28 mouse cellular contexts compared by ENCODE assay signal in genomic region chr7:28395425-28395824, GRCm38 (mm10).
"Had no signal": no experiment of that assay in that cellular context is flagged by ENCODE, and none has a peak within 500 bp of the region (broad histone marks: within the 10 kb centered on the region; RNA-seq: fewer than 3 reads in every experiment).

No protein-coding gene starts in this region.

- H3K27me3 ChIP-seq: embryonic facial prominence, embryonic 12.5 days; embryonic facial prominence, embryonic 13.5 days; embryonic facial prominence, embryonic 15.5 days; forebrain, embryonic 12.5 days; forebrain, embryonic 13.5 days; forebrain, embryonic 15.5 days had no signal

- H3K4me3 ChIP-seq: embryonic facial prominence, embryonic 12.5 days; embryonic facial prominence, embryonic 13.5 days; embryonic facial prominence, embryonic 15.5 days; erythroblast, embryonic 14.5 days; forebrain, embryonic 10.5 days; forebrain, embryonic 12.5 days; forebrain, embryonic 13.5 days; forebrain, embryonic 15.5 days; gastrocnemius, adult 2 months; heart, adult 2 months had no signal

- H3K4me2 ChIP-seq: embryonic facial prominence, embryonic 12.5 days; embryonic facial prominence, embryonic 13.5 days; embryonic facial prominence, embryonic 15.5 days; forebrain, embryonic 12.5 days; forebrain, embryonic 13.5 days; forebrain, embryonic 15.5 days had no signal

- DNase-seq: cerebellum, adult 2 months; cerebellum, adult 8-10 months; cerebellum, adult 9-10 months; cerebellum, adult 9-11 months; cerebellum, postnatal 10 days; cerebellum, postnatal 14 days; cerebellum, postnatal 25 days; cerebellum, postnatal 36 days; embryo, embryonic 11 days; forebrain, postnatal 0 days; gastrocnemius, adult 2 months; gastrocnemius, postnatal 10 days; gastrocnemius, postnatal 14 days; gastrocnemius, postnatal 25 days; gastrocnemius, postnatal 36 days; heart, adult 18-20 months; heart, adult 2 months had no signal

- ATAC-seq: forebrain, embryonic 13.5 days; forebrain, embryonic 14.5 days; forebrain, embryonic 15.5 days; forebrain, embryonic 16.5 days; forebrain, postnatal 0 days had no signal

- H3K9ac ChIP-seq: embryonic facial prominence, embryonic 12.5 days; embryonic facial prominence, embryonic 13.5 days; embryonic facial prominence, embryonic 15.5 days; forebrain, embryonic 12.5 days; forebrain, embryonic 13.5 days; forebrain, embryonic 15.5 days; forebrain, postnatal 0 days had no signal

- H3K27ac ChIP-seq: embryonic facial prominence, embryonic 10.5 days; embryonic facial prominence, embryonic 12.5 days; embryonic facial prominence, embryonic 13.5 days; embryonic facial prominence, embryonic 15.5 days; forebrain, embryonic 10.5 days; forebrain, embryonic 12.5 days; forebrain, embryonic 13.5 days; forebrain, embryonic 15.5 days; gastrocnemius, adult 2 months; heart, adult 2 months had no signal

- H3K9me3 ChIP-seq: embryonic facial prominence, embryonic 10.5 days; embryonic facial prominence, embryonic 12.5 days; embryonic facial prominence, embryonic 13.5 days; embryonic facial prominence, embryonic 15.5 days; forebrain, embryonic 10.5 days; forebrain, embryonic 12.5 days; forebrain, embryonic 13.5 days; forebrain, embryonic 15.5 days had no signal
